Mouse (Mus musculus) MEL (cell line): ENCODE measurements around the gene Tm9sf2.

Source experiments
- CHD1 ChIP-seq: IDR thresholded peaks from 2 replicates; pipeline ENCODE4 v1.6.1; 2012; ENCODE audit warnings: low read depth, mild to moderate bottlenecking, inconsistent platforms, low read length, improper control_type of control experiment
- CTCF ChIP-seq, 3 experiments: IDR thresholded peaks in 2 of 3; conservative IDR thresholded peaks in 1 of 3; 2 replicates each; pipeline ENCODE4 v1.5.1; 2011 to 2012; ENCODE audit warnings: low read length in 3 of 3, low read depth in 2 of 3, mild to moderate bottlenecking in 2 of 3, improper control_type of control experiment in 1 of 3, inconsistent platforms in 1 of 3, mixed read lengths in 1 of 3, moderate library complexity in 1 of 3; ENCODE audit not compliant: control insufficient read depth in 1 of 3, insufficient read depth in 1 of 3, poor library complexity in 1 of 3, severe bottlenecking in 1 of 3
- E2F4 ChIP-seq: IDR thresholded peaks from 2 replicates; pipeline ENCODE4 v1.6.1; 2011; ENCODE audit warnings: low read depth, low read length, improper control_type of control experiment, borderline replicate concordance
- ELF1 ChIP-seq: IDR thresholded peaks from 2 replicates; pipeline ENCODE4 v1.6.1; 2014; ENCODE audit warnings: low read depth, mild to moderate bottlenecking, inconsistent platforms, low read length, improper control_type of control experiment, moderate library complexity
- EP300 ChIP-seq, 2 experiments: IDR thresholded peaks; 2 replicates each; pipeline ENCODE4 v1.6.1; 2011; ENCODE audit warnings: improper control_type of control experiment in 2 of 2, low read length in 2 of 2, low read depth in 1 of 2, mild to moderate bottlenecking in 1 of 2
- MYB ChIP-seq: IDR thresholded peaks from 2 replicates; pipeline ENCODE4 v1.6.1; 2011; ENCODE audit warnings: mild to moderate bottlenecking, low read depth, low read length, improper control_type of control experiment
- NELFE ChIP-seq: IDR thresholded peaks from 2 replicates; pipeline ENCODE4 v1.6.1; 2011; ENCODE audit warnings: low read depth, low read length, improper control_type of control experiment
- POLR2A ChIP-seq, 2 experiments: IDR thresholded peaks; 2 replicates each; pipeline ENCODE4 v1.6.1; 2011 to 2012; ENCODE audit warnings: low read length in 2 of 2, mild to moderate bottlenecking in 2 of 2, control low read depth in 1 of 2, improper control_type of control experiment in 1 of 2, low read depth in 1 of 2, moderate library complexity in 1 of 2; ENCODE audit not compliant: control insufficient read depth in 1 of 2, insufficient read depth in 1 of 2, poor library complexity in 1 of 2
- TAL1 ChIP-seq: IDR thresholded peaks from 2 replicates; pipeline ENCODE4 v1.6.1; 2012; ENCODE audit warnings: mild to moderate bottlenecking, inconsistent platforms, low read length, moderate library complexity, mixed read lengths
- USF1 ChIP-seq: IDR thresholded peaks from 2 replicates; pipeline ENCODE4 v1.6.1; 2014; ENCODE audit warnings: low read depth, mild to moderate bottlenecking, inconsistent platforms, low read length, improper control_type of control experiment, moderate library complexity

DNA sequence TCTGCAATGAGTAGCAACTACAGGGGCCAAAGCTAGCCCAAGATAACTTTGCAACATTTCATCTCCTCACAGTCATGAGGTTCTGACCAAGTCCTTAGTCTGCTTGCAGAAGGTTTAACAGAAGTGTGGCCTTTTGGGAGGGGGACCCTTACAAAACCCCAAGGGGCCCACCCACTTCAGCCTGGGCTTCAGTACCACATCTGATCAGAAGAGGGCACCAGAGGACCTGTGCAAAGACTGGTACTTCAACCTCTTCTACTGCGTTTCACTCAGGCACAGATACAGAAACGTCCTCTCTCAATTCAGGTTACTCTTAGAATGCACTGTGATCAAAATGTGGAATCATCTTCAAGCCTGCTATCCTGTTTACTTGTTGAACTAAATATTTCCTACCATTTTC is 42.3 kb upstream of the Tm9sf2 start:
- TF ChIP-seq ELF1: no peak
- no peak for TF ChIP-seq MYB
- no peak for TF ChIP-seq POLR2A (IDR thresholded peaks at IDR 0.05; ENCODE audit: control insufficient read depth in 1 of 2, insufficient read depth in 1 of 2, low read depth in 1 of 2, low read length in 2 of 2, poor library complexity in 1 of 2)
- TF ChIP-seq NELFE: no peak
- TF ChIP-seq CTCF (IDR thresholded peaks at IDR 0.05 in 2 of 3, conservative IDR thresholded peaks at IDR 0.05 in 1 of 3; ENCODE audit: control insufficient read depth in 1 of 3, insufficient read depth in 1 of 3, low read depth in 2 of 3, low read length in 3 of 3, poor library complexity in 1 of 3, severe bottlenecking in 1 of 3): peak; percentile 80 to 98 (median 83)
- TF ChIP-seq USF1: no peak
- TF ChIP-seq E2F4: no peak
- no peak for TF ChIP-seq EP300 (IDR thresholded peaks at IDR 0.05; ENCODE audit: low read depth in 1 of 2, low read length in 2 of 2)
- TF ChIP-seq TAL1: no peak
- TF ChIP-seq CHD1: no peak
